Mouse (Mus musculus) heart, postnatal 10 days (tissue): ENCODE measurements around the gene Acbd4. TPM values are rescaled to one million over a fixed set of nuclear protein-coding genes. Genes with fewer than 3 reads are reported as not detected.

Experiments used
- DNase-seq, 2 experiments: peaks; one replicate each; pipeline ENCODE4 v3.0.0; 2021
- intact Hi-C: fragments of 180-260 bp; cut with DNase I; formaldehyde crosslinking; loops from one replicate; pipeline ENCODE4 v1.15.1; 2025
- total RNA-seq, 2 experiments: library from RNA; stranded (reverse); gene quantifications; 2 replicates each; pipeline ENCODE4 v1.2.3; 2021

The Acbd4 gene
- total RNA-seq, 2 experiments from 2014 or later: 35.5 to 37.4 TPM

- intact Hi-C loops: no loop called here
- no peak for DNase-seq
These were observed 21.0 kb upstream of the Acbd4 start for GRCm38 (mm10) chr11:103080323-103081091.

- no peak for DNase-seq
These were observed 19.9 kb upstream of the Acbd4 start for GRCm38 (mm10) chr11:103081631-103082030.

GRCm38 (mm10) chr11:103093306-103093705 is 8.2 kb upstream of the Acbd4 start:
- intact Hi-C loops: no loop called here
- no peak for DNase-seq

More at GRCm38 (mm10) chr11:103081631-103082030, 19.9 kb upstream of the Acbd4 start:
- intact Hi-C loops: no loop called here

GRCm38 (mm10) chr11:103093862-103094833 is 7.3 kb upstream of the Acbd4 start:
- peak; percentile 70 to 73 for DNase-seq
- intact Hi-C loops: no loop called here

- intact Hi-C loops: no loop called here
- no peak for DNase-seq
These were observed 6.3 kb upstream of the Acbd4 start for GRCm38 (mm10) chr11:103095107-103095670.

GRCm38 (mm10) chr11:103095801-103096200 is 5.7 kb upstream of the Acbd4 start:
- peak in 1 of 2 experiments; percentile 61 for DNase-seq
- intact Hi-C loops: no loop called here

- DNase-seq: peak; percentile 76
These were observed 4.2 kb upstream of the Acbd4 start for GRCm38 (mm10) chr11:103096979-103097894.

GRCm38 (mm10) chr11:103098531-103099190 is 2.8 kb upstream of the Acbd4 start:
- intact Hi-C loops: no loop called here
- DNase-seq: peak; percentile 68 to 79

More at GRCm38 (mm10) chr11:103096979-103097894, 4.2 kb upstream of the Acbd4 start:
- intact Hi-C loops: no loop called here

- peak in 1 of 2 experiments; percentile 7 for DNase-seq
- intact Hi-C loops: no loop called here
These were observed 2.0 kb upstream of the Acbd4 start for GRCm38 (mm10) chr11:103099352-103099940.

- intact Hi-C loops: loop anchor here (5.0 kb wide), 1 partner anchor 227 kb away; no protein-coding TSS in a partner anchor
- peak in 1 of 2 experiments; percentile 16 for DNase-seq
These were observed 1.1 kb upstream of the Acbd4 start for GRCm38 (mm10) chr11:103100361-103100760.

- intact Hi-C loops: loop anchor here (1.0 to 5.0 kb wide), 3 partner anchors 14 to 225 kb away; partner anchors contain the start of gene Hexim1
- DNase-seq: peak; percentile 78 to 84
These were observed 502 bp downstream of the Acbd4 start for GRCm38 (mm10) chr11:103101866-103102501.

- peak; percentile 99 for DNase-seq
- intact Hi-C loops: loop anchor here (1.0 to 5.0 kb wide), 3 partner anchors 13 to 224 kb away; partner anchors contain the start of gene Hexim1
These were observed 1.4 kb downstream of the Acbd4 start for GRCm38 (mm10) chr11:103102725-103103349.

- intact Hi-C loops: loop anchor here (5.0 kb wide), 1 partner anchor 224 kb away; no protein-coding TSS in a partner anchor
These were observed 2.1 kb downstream of the Acbd4 start for GRCm38 (mm10) chr11:103103621-103104020.

GRCm38 (mm10) chr11:103104469-103104868 is 3.0 kb downstream of the Acbd4 start:
- intact Hi-C loops: loop anchor here (5.0 kb wide), 1 partner anchor 223 kb away; no protein-coding TSS in a partner anchor

More at GRCm38 (mm10) chr11:103103621-103104020, 2.1 kb downstream of the Acbd4 start:
- DNase-seq: no peak

GRCm38 (mm10) chr11:103105180-103105725 is 3.8 kb downstream of the Acbd4 start:
- DNase-seq: no peak
- intact Hi-C loops: no loop called here

More at GRCm38 (mm10) chr11:103104469-103104868, 3.0 kb downstream of the Acbd4 start:
- no peak for DNase-seq

GRCm38 (mm10) chr11:103105810-103106209 is 4.3 kb downstream of the Acbd4 start:
- intact Hi-C loops: no loop called here
- no peak for DNase-seq

- intact Hi-C loops: no loop called here
These were observed 4.9 kb downstream of the Acbd4 start for GRCm38 (mm10) chr11:103106386-103106785.

More at GRCm38 (mm10) chr11:103106386-103106785, 4.9 kb downstream of the Acbd4 start:
- DNase-seq: no peak
